Mouse (Mus musculus): ENCODE measurements at regions not wholly inside any gene's neighbourhood (a gene's known extent, or its start where the extent isn't known, plus 50 kb on each side); places are given as distances from the start of the nearest gene placed in this dataset.

GRCm38 (mm10) chr13:110710847-110711246 lies 316.0 kb downstream of the Plk2 start:
- Histone ChIP-seq H3K36me3 (no peaks in the 10 kb centered on the region), H3K27me3 (no peaks in the 10 kb centered on the region), H3K9ac (no peak overlapping the region), H3K27ac (replicated peaks) (no peak overlapping the region), H3K9me3 (no peaks in the 10 kb centered on the region), H3K4me2 (no peak overlapping the region), H3K4me1 (replicated peaks) (no peaks in the 10 kb centered on the region), H3K4me3 (no peak overlapping the region)
- WGBS = 61% methylated on average over 4 of the region's 4 CpGs
- ATAC-seq (ENCODE audit: low read depth) = no peak

GRCm38 (mm10) chr13:110712527-110712926 lies 317.7 kb downstream of the Plk2 start:
- Histone ChIP-seq H3K4me2 (no peak overlapping the region), H3K9ac (no peak overlapping the region), H3K36me3 (no peaks in the 10 kb centered on the region), H3K9me3 (no peaks in the 10 kb centered on the region), H3K27me3 (no peaks in the 10 kb centered on the region), H3K27ac (replicated peaks) (no peak overlapping the region), H3K4me1 (replicated peaks) (no peaks in the 10 kb centered on the region), H3K4me3 (no peak overlapping the region)
- ATAC-seq (ENCODE audit: low read depth) = no peak
- 74% methylated on average over 3 of the region's 3 CpGs for WGBS

DNA sequence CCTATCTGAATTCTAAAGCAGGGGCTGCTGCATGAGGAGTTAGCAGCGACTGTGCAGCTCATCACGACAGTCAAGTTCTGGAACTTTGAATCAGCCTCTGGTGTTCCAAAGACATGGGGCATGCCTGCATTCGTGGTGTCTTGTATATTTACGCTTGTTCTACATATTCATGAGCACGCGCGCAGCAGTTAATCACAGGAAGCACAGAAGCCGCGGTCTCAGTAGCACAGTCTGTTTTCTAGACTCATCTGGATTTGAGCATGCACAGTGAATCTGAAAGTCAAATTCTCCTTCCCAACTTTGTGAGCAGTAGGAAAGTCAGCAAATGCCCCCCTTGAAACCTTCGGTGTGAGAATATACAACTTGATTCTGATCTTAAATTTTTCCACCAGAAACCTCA lies 327.3 kb downstream of the Plk2 start:
- ATAC-seq (ENCODE audit: low read depth) = no peak
- no peak overlapping the region for H3K9ac ChIP-seq
- no peak overlapping the region for H3K4me3 ChIP-seq
- no peaks in the 10 kb centered on the region for H3K9me3 ChIP-seq
- H3K4me2 ChIP-seq = 0 out of 2 replicates have a peak overlapping the region, but pooled peaks have one; percentile 2
- 44% methylated on average over 10 of the region's 10 CpGs for WGBS
- H3K27me3 ChIP-seq = no peaks in the 10 kb centered on the region
- 0 out of 2 replicates have a peak, but pooled peaks cover 5% of the 10 kb centered on the region for H3K4me1 ChIP-seq (replicated peaks)
- no peak overlapping the region for H3K27ac ChIP-seq (replicated peaks)
- no peaks in the 10 kb centered on the region for H3K36me3 ChIP-seq

DNA sequence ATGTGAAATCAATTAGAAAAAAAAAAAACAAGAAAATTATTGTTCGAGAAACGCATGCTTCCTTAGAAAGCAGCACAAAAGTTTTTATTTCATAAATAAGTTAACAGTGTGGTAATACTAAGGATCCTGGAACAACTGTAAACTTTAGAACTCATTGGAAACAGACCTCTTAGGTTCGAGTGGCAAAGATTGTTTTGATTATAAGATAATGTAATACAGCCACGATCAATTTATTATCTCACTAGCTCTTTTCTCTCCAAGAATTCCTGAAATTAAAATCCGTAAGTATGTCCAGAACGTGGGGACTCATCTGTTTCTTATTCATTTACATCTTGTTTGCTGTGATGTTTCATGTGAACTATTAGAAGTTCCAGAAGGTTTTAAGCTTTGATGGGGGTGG lies 327.9 kb downstream of the Plk2 start:
- H3K27ac ChIP-seq (replicated peaks) = no peak overlapping the region
- no peak overlapping the region for H3K4me2 ChIP-seq
- no peaks in the 10 kb centered on the region for H3K36me3 ChIP-seq
- no peak for ATAC-seq (ENCODE audit: low read depth)
- 0 out of 2 replicates have a peak, but pooled peaks cover 5% of the 10 kb centered on the region for H3K4me1 ChIP-seq (replicated peaks)
- no peaks in the 10 kb centered on the region for H3K9me3 ChIP-seq
- H3K4me3 ChIP-seq = no peak overlapping the region
- no peaks in the 10 kb centered on the region for H3K27me3 ChIP-seq
- no peak overlapping the region for H3K9ac ChIP-seq
- WGBS = 76% methylated on average over 6 of the region's 6 CpGs

DNA sequence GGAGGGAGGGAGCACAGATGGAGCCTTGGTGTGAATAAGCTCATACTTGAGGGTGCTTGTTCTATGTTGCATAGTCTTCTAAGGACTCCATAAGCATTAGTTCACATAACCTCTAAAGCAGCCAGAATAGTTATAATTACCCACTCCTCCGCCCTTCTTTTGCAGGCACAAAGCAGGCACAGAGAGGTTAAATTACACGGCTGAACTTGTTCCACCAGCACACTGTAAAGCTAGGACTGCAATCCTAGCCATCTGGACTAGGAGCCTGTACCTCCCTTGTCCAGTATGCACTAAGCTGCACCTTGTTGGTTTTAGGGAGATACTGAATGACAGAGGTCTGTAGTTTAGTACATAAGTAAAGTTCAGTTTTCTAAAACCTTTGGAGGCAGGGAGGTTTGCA lies 330.0 kb downstream of the Plk2 start:
- Histone ChIP-seq H3K27me3 (no peaks in the 10 kb centered on the region), H3K9ac (no peak overlapping the region), H3K9me3 (no peaks in the 10 kb centered on the region), H3K4me3 (no peak overlapping the region), H3K36me3 (no peaks in the 10 kb centered on the region), H3K27ac (replicated peaks) (no peak overlapping the region), H3K4me1 (replicated peaks) (0 out of 2 replicates have a peak, but pooled peaks cover 5% of the 10 kb centered on the region), H3K4me2 (no peak overlapping the region)
- no peak for ATAC-seq (ENCODE audit: low read depth)
- WGBS = 61% methylated on average over 2 of the region's 2 CpGs

DNA sequence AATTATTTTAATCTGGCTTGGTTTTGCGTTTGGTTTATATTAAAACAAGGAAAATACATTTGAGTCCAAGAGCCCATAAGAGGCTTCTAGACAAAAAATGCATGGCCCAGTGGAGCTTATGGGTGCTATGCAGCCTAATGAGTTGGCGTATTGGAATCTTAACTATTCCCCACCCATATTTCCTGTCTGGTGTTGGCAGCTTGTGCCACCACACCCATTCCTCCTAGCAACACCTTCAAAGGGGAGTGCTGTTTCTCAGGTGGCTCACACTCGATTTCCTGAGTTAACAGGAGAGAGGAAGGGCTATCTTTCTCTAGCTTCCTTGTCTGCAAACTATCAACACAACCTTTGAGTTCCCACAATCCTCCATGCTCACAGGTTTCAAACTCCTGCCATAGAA lies 331.0 kb downstream of the Plk2 start:
- WGBS = 87% methylated on average over 3 of the region's 3 CpGs
- H3K4me3 ChIP-seq = no peak overlapping the region
- no peak overlapping the region for H3K4me2 ChIP-seq
- H3K27ac ChIP-seq (replicated peaks) = no peak overlapping the region
- H3K4me1 ChIP-seq (replicated peaks) = 0 out of 2 replicates have a peak, but pooled peaks cover 5% of the 10 kb centered on the region
- no peak overlapping the region for H3K9ac ChIP-seq
- no peaks in the 10 kb centered on the region for H3K9me3 ChIP-seq
- H3K27me3 ChIP-seq = no peaks in the 10 kb centered on the region
- ATAC-seq (ENCODE audit: low read depth) = no peak
- no peaks in the 10 kb centered on the region for H3K36me3 ChIP-seq

GRCm38 (mm10) chr13:110735511-110735910 lies 340.7 kb downstream of the Plk2 start:
- H3K9me3 ChIP-seq = no peaks in the 10 kb centered on the region
- 0 out of 2 replicates have a peak, but pooled peaks cover 4% of the 10 kb centered on the region for H3K4me1 ChIP-seq (replicated peaks)
- WGBS = 54% methylated on average over 5 of the region's 5 CpGs
- H3K4me3 ChIP-seq = no peak overlapping the region
- no peak overlapping the region for H3K4me2 ChIP-seq
- H3K27me3 ChIP-seq = no peaks in the 10 kb centered on the region
- H3K36me3 ChIP-seq = no peaks in the 10 kb centered on the region
- H3K9ac ChIP-seq = no peak overlapping the region
- H3K27ac ChIP-seq (replicated peaks) = no peak overlapping the region
- ATAC-seq (ENCODE audit: low read depth) = no peak

GRCm38 (mm10) chr13:110741576-110742206 lies 346.8 kb downstream of the Plk2 start:
- Histone ChIP-seq H3K9ac (no peak overlapping the region), H3K4me1 (replicated peaks) (no peaks in the 10 kb centered on the region), H3K27ac (replicated peaks) (no peak overlapping the region), H3K4me3 (no peak overlapping the region), H3K4me2 (no peak overlapping the region), H3K9me3 (no peaks in the 10 kb centered on the region), H3K27me3 (no peaks in the 10 kb centered on the region), H3K36me3 (no peaks in the 10 kb centered on the region)
- no peak for ATAC-seq (ENCODE audit: low read depth)
- 77% methylated on average over 11 of the region's 11 CpGs for WGBS

DNA sequence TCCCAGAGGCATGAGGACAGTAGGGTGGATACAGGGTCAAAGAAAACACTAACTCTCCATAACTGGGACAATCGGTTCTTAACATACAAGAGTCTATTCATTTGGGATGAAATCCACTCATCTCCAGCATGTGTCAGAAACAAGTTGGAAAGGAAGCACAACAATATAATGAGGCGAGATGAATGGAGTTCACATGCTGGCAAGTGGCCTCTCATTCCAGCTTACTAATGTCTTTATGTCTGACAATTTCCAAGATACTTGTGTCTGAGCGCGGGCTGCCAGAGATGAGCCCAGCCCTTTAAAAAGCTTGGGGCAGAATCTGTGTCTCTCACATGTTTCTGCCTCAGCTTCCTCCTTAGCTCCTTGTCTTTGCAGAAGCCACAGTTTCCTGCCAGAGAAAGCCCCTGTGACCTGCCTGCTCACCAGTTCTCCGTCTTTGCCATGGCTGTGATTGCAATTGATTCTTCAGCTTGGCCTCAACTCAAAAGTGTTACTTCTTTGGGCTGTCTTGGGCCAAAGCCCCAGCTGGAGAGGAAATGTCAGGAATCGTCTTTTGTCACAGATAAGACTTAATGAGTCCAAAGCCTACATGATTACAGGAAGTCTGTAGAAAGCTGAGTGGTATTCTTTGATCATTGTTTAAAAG lies 352.5 kb downstream of the Plk2 start:
- no peaks in the 10 kb centered on the region for H3K9me3 ChIP-seq
- no peaks in the 10 kb centered on the region for H3K27me3 ChIP-seq
- 62% methylated on average over 6 of the region's 6 CpGs for WGBS
- H3K27ac ChIP-seq (replicated peaks) = no peak overlapping the region
- no peak overlapping the region for H3K4me3 ChIP-seq
- no peak for ATAC-seq (ENCODE audit: low read depth)
- no peaks in the 10 kb centered on the region for H3K36me3 ChIP-seq
- no peak overlapping the region for H3K4me2 ChIP-seq
- H3K4me1 ChIP-seq (replicated peaks) = no peaks in the 10 kb centered on the region; the same call in 1 of the 2 replicates
- no peak overlapping the region for H3K9ac ChIP-seq

DNA sequence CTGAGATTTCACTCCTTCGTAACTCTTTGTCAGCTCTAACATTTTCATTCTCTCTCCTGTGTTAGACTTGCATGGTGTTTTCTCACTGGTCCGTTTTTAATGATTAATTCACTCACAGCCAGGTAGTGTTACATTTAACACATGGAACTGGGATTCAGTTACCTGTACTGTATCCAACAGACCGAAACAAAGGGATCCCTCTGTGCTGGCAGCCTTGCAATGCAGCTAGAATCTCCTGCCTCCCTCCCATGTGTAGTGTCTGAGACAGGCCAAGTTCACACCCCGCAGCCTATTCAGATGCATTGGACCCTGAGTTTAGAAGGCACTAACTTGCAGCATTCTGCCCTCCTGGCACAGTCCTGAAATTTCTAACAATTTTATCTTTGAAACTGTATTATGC lies 357.9 kb downstream of the Plk2 start:
- H3K27me3 ChIP-seq = no peaks in the 10 kb centered on the region
- H3K4me3 ChIP-seq = no peak overlapping the region
- no peak for ATAC-seq (ENCODE audit: low read depth)
- no peaks in the 10 kb centered on the region for H3K36me3 ChIP-seq
- no peaks in the 10 kb centered on the region for H3K9me3 ChIP-seq
- WGBS = 93% methylated on average over 4 of the region's 4 CpGs
- no peak overlapping the region for H3K4me2 ChIP-seq
- H3K4me1 ChIP-seq (replicated peaks) = no peaks in the 10 kb centered on the region
- H3K9ac ChIP-seq = no peak overlapping the region
- no peak overlapping the region for H3K27ac ChIP-seq (replicated peaks)

DNA sequence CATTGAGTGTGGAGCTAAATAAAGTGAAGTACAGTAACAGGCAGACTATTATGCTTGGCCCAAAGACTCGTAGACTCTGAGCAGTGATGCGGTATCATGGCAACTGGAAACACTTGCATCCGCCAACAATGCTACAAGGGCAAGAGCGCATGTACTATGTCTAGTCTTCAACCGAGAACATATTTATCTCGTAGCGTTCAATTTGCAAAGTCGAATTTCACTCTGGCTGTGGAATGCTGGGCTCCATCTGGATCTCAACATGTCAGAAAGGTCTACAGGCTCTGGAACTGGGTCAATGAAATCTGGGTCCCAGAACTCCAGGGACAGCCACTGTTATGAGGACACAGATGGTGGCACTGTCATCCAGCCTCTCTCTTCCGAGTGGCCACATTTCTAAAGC lies 359.7 kb downstream of the Plk2 start:
- Histone ChIP-seq H3K4me3 (no peak overlapping the region), H3K9ac (no peak overlapping the region), H3K4me1 (replicated peaks) (no peaks in the 10 kb centered on the region), H3K27ac (replicated peaks) (no peak overlapping the region), H3K4me2 (no peak overlapping the region), H3K9me3 (no peaks in the 10 kb centered on the region), H3K27me3 (no peaks in the 10 kb centered on the region), H3K36me3 (no peaks in the 10 kb centered on the region)
- no peak for ATAC-seq (ENCODE audit: low read depth)
- 84% methylated on average over 9 of the region's 9 CpGs for WGBS

DNA sequence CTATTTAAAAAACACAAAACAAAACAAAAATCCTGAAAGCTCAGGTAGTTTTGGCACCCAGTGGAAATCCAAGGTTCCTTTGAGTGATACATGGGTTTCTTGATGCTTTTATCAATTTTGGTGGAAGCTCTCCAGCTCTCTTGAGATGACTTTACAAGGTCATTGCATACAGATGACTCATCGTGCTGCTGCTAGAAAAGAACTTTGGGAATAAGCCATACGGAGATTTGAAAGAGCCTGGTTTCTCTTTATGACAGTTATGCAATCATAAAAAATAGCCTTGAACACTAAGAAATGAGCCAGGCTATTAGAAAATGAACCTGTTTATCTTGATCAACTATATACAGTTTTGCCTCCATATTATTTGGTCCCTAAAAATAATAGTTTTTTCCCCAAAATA lies 362.0 kb downstream of the Plk2 start:
- Histone ChIP-seq H3K4me2 (no peak overlapping the region), H3K27ac (replicated peaks) (no peak overlapping the region), H3K9ac (no peak overlapping the region), H3K36me3 (no peaks in the 10 kb centered on the region), H3K4me1 (replicated peaks) (no peaks in the 10 kb centered on the region), H3K9me3 (no peaks in the 10 kb centered on the region), H3K27me3 (no peaks in the 10 kb centered on the region), H3K4me3 (no peak overlapping the region)
- WGBS = 86% methylated on average over 2 of the region's 2 CpGs
- no peak for ATAC-seq (ENCODE audit: low read depth)

DNA sequence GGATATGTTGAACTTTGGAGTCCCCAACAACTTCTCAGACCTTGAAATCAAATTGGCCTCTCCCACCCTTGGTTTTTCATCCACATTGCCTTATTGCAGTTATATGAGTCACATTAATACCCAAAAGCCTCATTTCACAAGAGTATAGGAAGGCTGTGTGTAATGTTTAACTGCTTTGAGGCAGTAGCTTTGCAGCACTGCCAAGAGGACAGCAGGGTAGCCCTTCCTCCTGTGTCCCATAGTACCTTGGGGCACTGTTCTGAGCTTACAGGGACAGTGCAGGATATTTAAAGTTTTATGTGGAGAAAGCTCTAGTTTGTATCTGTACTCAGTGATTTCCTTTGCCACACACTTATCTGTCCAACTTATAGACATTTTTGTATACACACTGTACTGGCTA lies 374.4 kb downstream of the Plk2 start:
- no peak overlapping the region for H3K4me2 ChIP-seq
- H3K4me3 ChIP-seq = no peak overlapping the region
- H3K27me3 ChIP-seq = no peaks in the 10 kb centered on the region
- H3K27ac ChIP-seq (replicated peaks) = no peak overlapping the region
- ATAC-seq (ENCODE audit: low read depth) = no peak
- no peaks in the 10 kb centered on the region for H3K9me3 ChIP-seq
- no peak overlapping the region for H3K9ac ChIP-seq
- no peaks in the 10 kb centered on the region for H3K36me3 ChIP-seq
- no peaks in the 10 kb centered on the region for H3K4me1 ChIP-seq (replicated peaks)
